Mouse (Mus musculus) kidney, adult 18-20 months (tissue): ENCODE results near the gene Acvrl1.

ENCODE experiments used
- DNase-seq: peaks from one replicate; pipeline ENCODE4 v3.0.0; 2021

Acvrl1 gene

GRCm38 (mm10) chr15:101173421-101174211 is 45.3 kb downstream of the Acvrl1 start, which contains the start of gene Acvr1b:
TSS of gene Acvr1b (plus strand) at chr15:101174067.
- peak; percentile 92 for DNase-seq

GRCm38 (mm10) chr15:101174294-101175130 is 46.2 kb downstream of the Acvrl1 start:
- DNase-seq, result peak; percentile 25

GRCm38 (mm10) chr15:101175131-101175460 is 46.8 kb downstream of the Acvrl1 start:
- DNase-seq, result no peak

DNA sequence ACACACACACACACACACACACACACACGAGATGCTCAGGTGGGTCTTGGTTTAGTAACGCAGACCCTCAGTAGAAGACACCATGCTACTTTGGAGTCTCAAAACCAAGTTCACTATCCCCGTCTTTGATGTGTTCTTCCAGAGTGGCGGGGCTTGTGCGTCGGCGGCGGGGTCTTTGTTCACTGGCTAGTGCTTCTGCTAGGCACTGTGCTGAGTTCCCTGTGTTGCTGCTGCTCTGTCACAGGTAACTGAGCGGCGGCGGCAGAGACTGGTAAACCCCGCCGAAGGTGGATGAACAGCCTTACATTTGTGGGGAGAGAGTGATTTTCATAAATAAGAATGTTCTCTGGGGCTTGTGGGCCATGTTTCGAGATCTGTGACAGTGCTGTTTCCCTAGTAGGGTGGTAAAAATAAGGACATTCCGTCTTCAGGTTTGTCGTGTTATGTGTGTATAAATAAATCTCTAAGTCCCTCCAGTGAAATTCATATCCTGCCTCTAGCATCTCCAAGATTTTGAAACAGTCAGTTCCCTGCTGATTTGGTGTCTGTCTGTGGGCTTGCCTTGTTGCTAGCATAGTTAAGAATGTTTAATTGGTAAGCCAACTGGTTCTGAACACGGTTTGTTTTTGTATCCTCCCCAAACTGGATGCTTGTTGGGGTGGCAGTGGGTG is 47.4 kb downstream of the Acvrl1 start:
- no peak for DNase-seq

DNA sequence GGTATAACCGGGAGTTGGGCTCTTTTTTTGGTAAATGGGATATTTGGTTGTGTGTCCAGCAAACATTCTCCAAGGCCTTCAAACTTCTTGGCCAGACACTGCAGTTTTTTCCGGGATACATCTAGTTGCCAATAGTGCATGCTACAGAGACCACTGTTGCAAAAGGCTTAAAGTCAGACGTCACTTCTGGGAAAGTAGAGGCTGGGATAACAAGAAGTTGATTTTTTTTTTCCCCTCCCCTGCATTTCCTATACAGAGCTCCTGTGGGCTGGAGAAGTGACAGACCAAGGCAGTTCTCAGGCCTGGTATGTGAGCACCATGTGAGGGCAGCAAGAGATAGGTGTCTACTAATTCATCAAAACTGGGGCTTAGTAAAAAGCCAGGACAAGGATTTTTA is 48.0 kb downstream of the Acvrl1 start:
- DNase-seq, result no peak

DNA sequence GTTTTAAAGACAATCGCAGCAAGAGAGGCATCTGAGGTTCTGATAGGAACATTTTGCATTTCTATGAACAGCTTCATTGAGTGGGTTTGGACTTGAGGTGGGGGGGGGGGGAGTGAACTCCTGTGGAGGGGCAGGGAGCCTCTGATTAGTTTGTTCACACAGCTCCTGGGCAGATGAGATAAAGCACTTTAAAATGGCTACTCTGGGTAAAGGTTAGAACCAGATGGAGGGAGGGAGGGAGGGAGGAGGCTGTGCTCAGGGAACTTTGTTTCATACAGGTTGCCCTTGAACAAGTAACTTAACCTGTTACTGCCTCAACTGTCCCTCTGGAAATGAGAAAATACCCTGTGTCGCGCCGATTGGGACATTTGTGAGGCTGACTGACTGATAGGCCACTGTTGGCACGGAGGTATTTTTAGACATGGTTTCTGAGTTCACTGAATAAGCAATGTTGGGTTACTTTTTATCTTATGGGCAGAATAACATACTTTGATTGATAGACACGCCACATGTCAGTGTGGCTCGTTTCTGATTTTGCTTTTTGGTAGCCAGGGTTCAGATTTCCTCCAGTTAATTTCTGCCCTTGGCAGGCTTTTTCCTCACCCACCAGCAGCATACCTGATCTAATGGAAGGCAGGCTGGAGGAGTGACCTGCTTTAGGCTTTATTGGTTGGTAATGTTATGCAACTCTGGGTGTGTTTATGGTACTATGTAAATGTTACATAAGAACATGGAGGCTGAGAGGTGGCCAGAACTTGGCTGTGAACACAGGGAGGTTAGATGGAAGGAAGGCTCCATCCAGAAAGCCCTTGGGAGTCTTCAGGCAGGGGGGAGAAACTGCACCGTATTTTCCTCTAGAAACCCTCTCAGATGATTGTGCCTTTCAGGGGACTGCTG is 48.7 kb downstream of the Acvrl1 start:
- no peak for DNase-seq

DNA sequence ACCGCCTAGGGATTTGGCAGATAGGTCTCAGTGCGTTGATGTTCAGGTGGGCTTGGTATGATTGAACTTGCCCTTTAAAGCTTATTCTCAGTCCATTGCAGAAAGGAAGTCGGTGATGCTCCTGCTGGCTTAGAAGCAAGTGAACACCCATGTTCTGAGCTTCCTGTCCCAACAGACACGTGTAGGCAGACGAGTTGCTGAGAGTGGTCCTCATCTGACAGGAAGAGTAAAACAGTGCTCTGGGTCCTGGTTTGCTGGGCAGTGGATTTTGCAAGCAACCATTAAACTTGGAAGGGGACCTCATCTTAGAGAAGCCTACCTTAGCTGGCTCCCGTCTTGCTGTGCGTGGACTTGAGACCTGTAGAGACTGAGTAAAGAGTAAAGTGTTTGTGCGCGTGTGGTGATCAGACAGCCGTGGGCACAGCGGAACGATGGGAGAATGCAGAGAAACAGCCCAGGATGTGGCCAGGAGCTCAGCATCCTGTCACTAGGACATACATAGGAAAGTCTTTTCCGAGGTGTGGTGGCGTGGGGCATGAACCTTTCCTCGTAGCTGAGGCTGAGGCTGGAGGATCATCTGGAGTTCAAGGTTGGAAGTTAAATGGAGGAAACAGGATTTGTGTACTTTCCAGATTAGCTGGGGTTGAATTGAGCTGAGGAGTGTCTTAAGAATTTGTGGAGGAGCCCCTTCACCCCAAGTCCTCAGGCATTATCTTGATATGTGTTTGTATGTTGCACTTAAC is 52.2 kb downstream of the Acvrl1 start:
- no peak for DNase-seq

DNA sequence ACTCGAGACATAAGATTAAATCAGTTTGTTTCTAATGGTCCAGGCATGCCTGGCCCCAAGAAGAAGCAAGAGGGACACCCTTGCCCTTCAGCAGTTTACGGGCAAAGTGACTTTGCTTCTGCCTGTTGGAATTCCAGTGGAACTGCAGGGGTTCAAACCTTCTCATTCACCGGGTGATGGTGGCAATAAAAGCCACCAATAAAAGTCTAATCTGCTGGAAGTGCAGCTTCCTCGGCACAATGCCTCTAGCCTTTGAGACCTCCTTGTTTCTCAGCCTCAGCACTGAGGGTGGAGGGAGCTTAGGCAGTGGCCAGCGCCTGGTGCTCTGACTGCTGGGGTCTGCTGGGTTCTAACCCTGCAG is 52.8 kb downstream of the Acvrl1 start:
- DNase-seq, result no peak

GRCm38 (mm10) chr15:101181500-101181899 is 53.2 kb downstream of the Acvrl1 start:
- no peak for DNase-seq

DNA sequence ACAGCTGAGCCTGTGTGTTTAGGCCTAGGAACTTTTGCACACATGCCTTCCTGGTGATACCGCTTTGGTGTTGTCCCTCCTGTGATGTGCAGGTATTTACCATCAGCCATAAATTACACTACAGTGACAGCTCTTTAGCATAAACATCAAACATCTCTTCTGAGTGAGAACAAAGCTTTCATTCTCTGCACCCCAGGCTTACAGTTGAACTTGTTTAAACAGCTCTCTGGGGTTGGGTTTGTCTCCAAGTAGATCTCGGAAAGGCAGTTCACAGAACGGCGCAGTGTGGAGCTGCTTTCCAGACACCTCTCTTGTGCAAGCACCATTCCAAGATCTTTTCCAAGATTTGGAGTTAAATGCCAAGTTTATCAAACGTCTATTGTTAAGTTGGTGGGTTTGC is 54.4 kb downstream of the Acvrl1 start:
- DNase-seq, result no peak

DNA sequence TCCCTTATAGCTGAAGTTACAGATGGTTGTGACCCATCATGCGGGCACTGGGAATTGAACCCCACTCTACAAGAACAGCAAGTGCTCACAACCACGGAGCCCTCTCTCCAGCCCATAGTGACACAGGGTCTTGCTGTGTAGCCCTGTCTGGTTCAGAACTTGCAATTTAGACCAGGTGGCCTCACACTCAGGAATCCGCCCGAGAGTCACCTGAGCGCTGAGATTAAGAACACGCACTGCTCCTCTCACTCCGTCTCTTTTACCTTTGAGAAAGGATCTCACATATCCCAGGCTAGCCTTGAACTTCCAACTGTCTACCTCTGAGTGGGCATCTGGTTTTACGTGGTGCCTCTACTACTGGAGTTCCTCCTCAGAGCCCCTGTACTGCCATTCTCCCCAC is 56.0 kb downstream of the Acvrl1 start:
- no peak for DNase-seq

GRCm38 (mm10) chr15:101185549-101185948 is 57.2 kb downstream of the Acvrl1 start:
- no peak for DNase-seq

GRCm38 (mm10) chr15:101187907-101188306 is 59.6 kb downstream of the Acvrl1 start:
- peak; percentile 48 for DNase-seq

DNA sequence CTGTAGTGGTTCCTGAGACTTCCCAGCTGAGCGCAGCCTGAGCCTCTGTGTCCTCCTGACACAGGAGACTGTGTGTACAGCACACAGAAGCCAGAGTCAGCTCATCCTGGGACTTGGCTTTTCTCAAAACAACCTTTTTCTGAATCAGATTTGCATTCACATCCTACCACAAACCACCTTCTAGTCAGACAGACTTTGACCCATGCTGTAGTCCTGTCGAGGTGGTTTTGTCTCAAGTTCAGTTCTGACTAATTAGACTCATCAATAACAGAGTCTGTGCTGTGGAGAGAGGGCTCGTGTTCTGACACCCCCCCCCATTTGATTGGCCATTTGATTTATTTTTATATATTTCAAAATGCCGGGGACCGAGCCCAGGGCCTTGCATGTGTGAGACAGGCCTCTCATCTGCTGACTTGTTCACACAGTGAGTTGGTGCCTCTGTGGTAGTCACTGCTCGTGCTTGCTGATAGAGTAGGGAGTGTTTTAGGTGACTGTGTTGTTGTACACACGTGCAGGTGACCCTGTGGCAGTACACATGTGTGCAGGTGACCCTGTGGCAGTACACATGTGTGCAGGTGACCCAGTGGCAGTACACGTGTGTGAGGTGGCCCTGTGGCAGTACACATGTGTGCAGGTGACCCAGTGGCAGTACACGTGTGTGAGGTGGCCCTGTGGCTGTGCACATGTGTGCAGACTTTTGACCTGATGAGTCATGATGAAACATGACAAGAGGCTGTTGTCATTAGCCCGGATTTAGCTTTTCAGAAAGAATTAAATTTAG is 61.8 kb downstream of the Acvrl1 start:
- DNase-seq, result no peak

DNA sequence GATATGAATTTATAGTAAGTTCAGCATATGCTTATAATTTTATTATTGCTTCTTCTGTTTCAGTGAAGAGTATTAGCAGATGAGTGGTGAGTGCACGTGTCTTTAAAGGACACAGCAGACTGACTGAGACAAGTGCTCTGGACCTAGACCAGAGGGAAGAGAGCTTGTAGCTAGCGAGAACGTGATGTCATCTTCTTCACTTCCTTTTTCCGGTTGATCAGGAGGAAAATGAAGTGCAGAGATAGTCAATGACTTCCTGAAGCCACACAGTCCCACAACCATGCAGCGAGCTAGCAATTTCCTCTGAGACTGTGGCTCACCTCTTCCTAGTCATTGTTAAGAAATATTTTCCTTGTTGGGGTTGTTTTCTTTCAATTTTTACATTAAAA is 62.4 kb downstream of the Acvrl1 start:
- DNase-seq, result no peak

DNA sequence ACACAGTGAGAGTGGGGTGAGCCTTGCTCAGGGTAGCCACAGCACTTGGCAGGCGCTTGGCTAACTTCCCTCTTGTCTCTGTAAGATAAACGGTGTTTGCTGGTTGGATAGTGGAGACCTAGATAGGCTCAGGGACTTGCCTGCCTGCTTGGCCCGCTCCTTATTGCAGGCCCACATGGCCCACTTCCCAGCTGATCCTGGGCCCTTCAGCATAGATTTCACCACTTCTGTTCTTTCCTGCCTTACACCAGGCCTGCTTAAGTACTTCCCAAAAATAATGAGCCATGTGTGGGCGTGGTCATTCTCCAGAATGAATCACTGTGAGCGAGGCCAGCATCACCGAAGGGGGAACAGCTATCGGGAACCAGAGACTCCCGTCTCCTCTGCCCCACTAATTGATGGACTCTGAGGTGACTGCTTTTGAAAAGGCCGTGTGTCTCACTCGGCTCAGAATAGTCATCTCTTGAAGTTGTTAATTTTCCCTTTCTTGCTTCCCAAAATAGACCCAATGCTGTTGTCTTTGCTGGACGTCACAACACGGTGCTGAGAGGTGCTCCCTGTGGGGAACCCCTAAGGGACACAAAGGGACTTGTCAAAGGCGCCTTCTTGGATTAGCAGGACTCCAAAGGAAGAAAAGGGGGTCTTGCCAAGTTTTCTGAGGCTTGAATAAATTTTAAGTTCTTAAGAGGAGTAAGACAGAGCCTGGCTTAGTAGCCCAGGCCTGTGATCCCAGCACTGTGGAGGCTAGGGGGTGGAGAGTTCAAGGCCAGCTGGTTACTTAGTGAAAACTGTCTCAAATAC is 63.3 kb downstream of the Acvrl1 start:
- DNase-seq, result no peak

GRCm38 (mm10) chr15:101192260-101192640 is 63.9 kb downstream of the Acvrl1 start:
- DNase-seq, result no peak

- DNase-seq, result no peak
These were observed 64.3 kb downstream of the Acvrl1 start for GRCm38 (mm10) chr15:101192651-101193050.

DNA sequence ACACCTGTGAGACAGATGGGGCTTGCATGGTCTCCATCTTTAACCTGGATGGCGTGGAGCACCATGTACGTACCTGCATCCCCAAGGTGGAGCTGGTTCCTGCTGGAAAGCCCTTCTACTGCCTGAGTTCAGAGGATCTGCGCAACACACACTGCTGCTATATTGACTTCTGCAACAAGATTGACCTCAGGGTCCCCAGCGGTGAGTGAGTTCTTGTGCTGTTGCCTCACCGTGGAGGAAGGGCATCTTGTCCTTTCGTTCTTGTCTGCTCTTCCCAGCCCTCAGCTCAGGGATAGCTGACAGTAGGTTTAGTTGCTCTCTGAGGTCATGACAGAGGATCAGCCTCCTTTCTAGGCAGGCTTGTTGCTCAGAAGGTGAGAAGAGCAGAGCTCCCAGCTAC is 65.6 kb downstream of the Acvrl1 start:
- no peak for DNase-seq
